Mouse (Mus musculus) intestine, embryonic 16.5 days (tissue): ENCODE data around the gene Fmo4. TPM values are rescaled to one million over a fixed set of nuclear protein-coding genes. Genes with fewer than 3 reads are reported as not detected.

Source experiments
- ATAC-seq: fragments of 200-750 bp; cut with Nextera tagmentation; 2 replicates; pipeline ENCODE4 v1.8.0; 2017; ENCODE audit warnings: moderate TSS enrichment, moderate library complexity
- H3K27ac ChIP-seq: fragments of 300-500 bp; sonication (generic); 2 replicates; pipeline ENCODE4 v1.5.1; 2014; ENCODE audit warnings: mild to moderate bottlenecking, low read length
- H3K27me3 ChIP-seq: fragments of 300-500 bp; sonication (generic); replicated peaks from 2 replicates; pipeline ENCODE4 v1.6.1; 2014; ENCODE audit warnings: low read length, control low read depth, mixed read lengths; ENCODE audit not compliant: control insufficient read depth, insufficient read depth
- H3K36me3 ChIP-seq: fragments of 300-500 bp; sonication (generic); 2 replicates; pipeline ENCODE4 v1.6.1; 2014; ENCODE audit warnings: low read length, control low read depth; ENCODE audit not compliant: control insufficient read depth, insufficient read depth
- H3K4me1 ChIP-seq: fragments of 300-500 bp; sonication (generic); 2 replicates; pipeline ENCODE4 v1.6.1; 2014; ENCODE audit warnings: low read length, control low read depth, mixed read lengths; ENCODE audit not compliant: control insufficient read depth, insufficient read depth
- H3K4me2 ChIP-seq: fragments of 300-500 bp; sonication (generic); 2 replicates; pipeline ENCODE4 v1.6.1; 2014; ENCODE audit warnings: low read depth, low read length, control low read depth
- H3K4me3 ChIP-seq: fragments of 300-500 bp; sonication (generic); 2 replicates; pipeline ENCODE4 v1.5.1; 2014; ENCODE audit warnings: mild to moderate bottlenecking, low read length
- H3K9ac ChIP-seq: fragments of 300-500 bp; sonication (generic); 2 replicates; pipeline ENCODE4 v1.6.1; 2014; ENCODE audit warnings: low read depth, low read length
- H3K9me3 ChIP-seq: fragments of 300-500 bp; sonication (generic); 2 replicates; pipeline ENCODE4 v1.6.1; 2016; ENCODE audit warnings: low read length, control low read depth; ENCODE audit not compliant: control insufficient read depth
- WGBS: fragments of 180-500 bp; shearing (Covaris S2); extraction: QIAGEN DNeasy Blood & Tissue Kit; methylation state at CpG from one replicate; pipeline ENCODE4 v1.1.7; 2014; 5-methylcytosine and 5-hydroxymethylcytosine counted together
- polyA plus RNA-seq: library from polyadenylated mRNA; unstranded; fragments of >200 nt; fragmentation: Nextera tagmentation; extraction: Ambion mirVana; gene quantifications from 2 replicates; pipeline ENCODE4 v1.2.1, GENCODE M21; 2015

Fmo4 gene
- polyA plus RNA-seq, 1 experiment from 2014 or later = 11.7 TPM

- ATAC-seq = no peak
- WGBS = 64% methylated on average over 4 of the region's 4 CpGs
- H3K4me3 ChIP-seq = no peak overlapping the region
- H3K9ac ChIP-seq = no peak overlapping the region
- no peaks in the 10 kb centered on the region for H3K36me3 ChIP-seq
- H3K4me1 ChIP-seq = no peaks in the 10 kb centered on the region
- H3K27ac ChIP-seq = no peak overlapping the region
- H3K27me3 ChIP-seq = no peaks in the 10 kb centered on the region
- H3K9me3 ChIP-seq = no peaks in the 10 kb centered on the region
- no peak overlapping the region for H3K4me2 ChIP-seq
Measured at GRCm38 (mm10) chr1:162771617-162772360, 42.0 kb downstream of the Fmo4 start.

GRCm38 (mm10) chr1:162752009-162752408 lies 61.8 kb downstream of the Fmo4 start:
- H3K4me2 ChIP-seq = no peak overlapping the region
- H3K9ac ChIP-seq = no peak overlapping the region
- H3K4me1 ChIP-seq = no peaks in the 10 kb centered on the region
- no peaks in the 10 kb centered on the region for H3K27me3 ChIP-seq
- no peaks in the 10 kb centered on the region for H3K9me3 ChIP-seq
- ATAC-seq = no peak
- no peak overlapping the region for H3K27ac ChIP-seq
- 85% methylated on average over 6 of the region's 6 CpGs for WGBS
- H3K36me3 ChIP-seq = no peaks in the 10 kb centered on the region
- no peak overlapping the region for H3K4me3 ChIP-seq

DNA sequence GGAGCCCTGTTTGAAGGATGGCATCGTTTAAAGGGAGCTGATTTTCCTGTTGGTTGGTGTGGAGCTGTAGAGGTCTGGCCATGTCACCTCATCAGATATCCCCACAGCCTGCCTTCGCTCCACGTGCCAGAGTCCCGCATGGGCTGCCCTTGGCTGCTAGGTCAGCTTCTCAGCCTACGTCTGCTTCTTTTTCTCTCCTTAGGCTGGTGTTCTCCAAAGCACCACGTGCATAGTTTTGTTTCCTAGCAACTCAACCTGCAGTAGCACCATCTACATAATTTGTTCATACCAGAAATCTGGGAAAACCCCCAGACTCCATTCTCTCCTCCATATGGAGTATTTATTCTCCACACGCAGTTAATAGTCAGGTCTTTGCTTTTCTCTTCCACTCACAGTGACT lies 64.2 kb downstream of the Fmo4 start:
- no peaks in the 10 kb centered on the region for H3K27me3 ChIP-seq
- no peaks in the 10 kb centered on the region for H3K4me1 ChIP-seq
- H3K4me2 ChIP-seq = no peak overlapping the region
- H3K9me3 ChIP-seq = no peaks in the 10 kb centered on the region
- ATAC-seq = no peak
- no peaks in the 10 kb centered on the region for H3K36me3 ChIP-seq
- H3K27ac ChIP-seq = no peak overlapping the region
- no peak overlapping the region for H3K9ac ChIP-seq
- 53% methylated on average over 7 of the region's 7 CpGs for WGBS
- H3K4me3 ChIP-seq = no peak overlapping the region

DNA sequence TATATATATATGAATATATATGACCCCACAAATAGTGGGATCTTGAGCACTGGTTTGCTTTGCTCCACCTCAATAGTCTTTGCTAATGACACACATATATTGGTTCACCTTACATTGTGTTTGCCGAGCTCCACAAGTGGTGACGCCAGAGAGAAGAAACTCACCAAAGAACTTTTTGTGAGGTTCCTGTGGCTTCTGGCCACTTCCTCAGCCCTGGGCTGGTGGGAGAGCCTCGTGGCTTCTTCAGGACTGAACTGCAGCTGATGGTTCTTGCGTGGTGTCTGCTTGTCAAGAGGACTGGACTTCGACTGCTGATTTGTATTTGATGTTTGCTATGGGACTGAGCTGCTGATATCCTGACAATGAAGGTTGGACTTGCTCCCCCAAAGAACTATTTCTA lies 65.0 kb downstream of the Fmo4 start:
- H3K9me3 ChIP-seq = no peaks in the 10 kb centered on the region
- ATAC-seq = no peak
- H3K9ac ChIP-seq = no peak overlapping the region
- 72% methylated on average over 5 of the region's 5 CpGs for WGBS
- no peak overlapping the region for H3K4me2 ChIP-seq
- no peaks in the 10 kb centered on the region for H3K36me3 ChIP-seq
- H3K27me3 ChIP-seq = no peaks in the 10 kb centered on the region
- H3K27ac ChIP-seq = no peak overlapping the region
- H3K4me3 ChIP-seq = no peak overlapping the region
- H3K4me1 ChIP-seq = no peaks in the 10 kb centered on the region

Other genes starting within 250 kb of the Fmo4 start
- 43.5 and 46.4 TPM in 2 replicates for gene Vamp4, start 243.5 kb downstream of the Fmo4 start, polyA plus RNA-seq
- gene Myoc, start 174.8 kb downstream of the Fmo4 start, polyA plus RNA-seq = 0.06 and 0.18 TPM in 2 replicates
- gene Myocos, start 155.8 kb downstream of the Fmo4 start, polyA plus RNA-seq = not detected in 2 replicates
- 87.1 and 112 TPM in 2 replicates for gene Prrc2c, start 73.4 kb downstream of the Fmo4 start, polyA plus RNA-seq
- 12.8 and 14.6 TPM in 2 replicates for gene Fmo1, start 52.6 kb upstream of the Fmo4 start, polyA plus RNA-seq
- gene Fmo2, start 84.8 kb upstream of the Fmo4 start, polyA plus RNA-seq = 2.1 and 3.4 TPM in 2 replicates
- not detected in 2 replicates for gene Fmo6, start 123.5 kb upstream of the Fmo4 start, polyA plus RNA-seq
- gene Fmo3, start 170.6 kb upstream of the Fmo4 start, polyA plus RNA-seq = not detected in 2 replicates